Mouse (Mus musculus): ENCODE data around the gene Wnk4.
A peak's percentile ranks its signal among the peaks of the same experiment; 100 is the strongest.

The Wnk4 gene

GRCm38 (mm10) chr11:101238071-101238647 is 22.2 kb upstream of the Wnk4 start:
- DNase-seq (ENCODE audit: inconsistent age in 2 of 2, low spot score in 1 of 2): no peak

GRCm38 (mm10) chr11:101245071-101245470 is 15.3 kb upstream of the Wnk4 start:
- DNase-seq (ENCODE audit: inconsistent age in 2 of 2, low spot score in 1 of 2): no peak

GRCm38 (mm10) chr11:101245855-101246701 is 14.3 kb upstream of the Wnk4 start, which contains the start of gene Ramp2:
Gene Ramp2, plus strand, starts transcription at chr11:101246028.
- DNase-seq (ENCODE audit: inconsistent age in 2 of 2, low spot score in 1 of 2): peak; percentile 62 to 76

- no peak for DNase-seq (ENCODE audit: inconsistent age in 2 of 2, low spot score in 1 of 2)
Measured at GRCm38 (mm10) chr11:101246702-101247012, 13.7 kb upstream of the Wnk4 start.

DNA sequence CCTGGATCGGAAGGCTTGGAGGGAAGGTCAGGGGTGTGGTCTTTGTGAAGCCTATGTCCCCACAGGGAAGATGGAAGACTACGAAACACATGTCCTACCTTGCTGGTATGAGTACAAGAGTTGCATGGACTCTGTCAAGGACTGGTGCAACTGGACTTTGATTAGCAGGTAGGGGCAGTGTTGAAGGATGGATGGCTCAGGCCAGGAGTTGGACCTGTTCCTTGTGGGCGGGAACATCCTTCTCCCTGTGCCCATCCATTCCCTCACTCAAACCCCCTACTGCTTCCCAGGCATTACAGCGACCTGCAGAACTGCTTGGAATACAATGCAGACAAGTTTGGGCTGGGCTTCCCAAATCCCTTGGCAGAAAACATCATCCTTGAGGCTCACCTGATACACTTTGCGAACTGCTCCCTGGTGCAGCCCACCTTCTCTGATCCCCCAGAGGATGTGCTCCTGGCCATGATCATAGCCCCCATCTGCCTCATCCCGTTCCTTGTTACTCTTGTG is 12.8 kb upstream of the Wnk4 start:
- DNase-seq (ENCODE audit: inconsistent age in 2 of 2, low spot score in 1 of 2): no peak

DNA sequence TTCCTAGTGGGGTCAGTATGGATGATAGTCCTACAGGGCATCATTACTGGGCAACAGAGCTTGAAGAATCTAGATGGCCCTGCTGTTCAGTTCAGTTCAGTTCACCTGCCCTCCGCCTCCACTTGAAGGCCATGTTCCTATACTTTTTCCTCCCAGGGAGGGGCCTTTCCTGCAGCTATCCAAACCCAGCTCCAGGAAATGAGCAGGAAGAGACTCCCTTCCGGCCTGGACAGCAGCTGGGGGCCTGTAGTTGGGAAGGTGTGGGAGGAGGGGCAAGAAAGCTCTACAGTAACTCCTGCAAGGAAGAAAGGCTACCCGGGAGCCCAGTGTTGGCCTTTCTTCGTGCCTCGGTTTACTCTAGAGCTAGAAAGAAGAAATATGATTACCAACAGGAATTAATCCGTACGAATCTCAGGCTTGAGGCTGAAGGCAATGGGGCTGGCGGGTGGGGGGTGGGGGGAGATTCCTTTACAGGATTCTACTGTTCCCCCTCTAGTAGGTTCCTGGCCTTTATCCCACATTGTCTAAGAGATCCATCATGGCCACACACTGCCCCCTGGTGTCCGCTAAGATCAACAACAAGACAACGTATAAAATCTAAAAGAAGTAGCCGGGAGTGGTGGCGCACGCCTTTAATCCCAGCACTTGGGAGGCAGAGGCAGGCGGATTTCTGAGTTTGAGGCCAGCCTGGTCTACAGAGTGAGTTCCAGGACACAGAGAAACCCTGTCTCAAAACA is 11.9 kb upstream of the Wnk4 start:
- peak; percentile 63 to 85 for DNase-seq (ENCODE audit: inconsistent age in 2 of 2, low spot score in 1 of 2)

GRCm38 (mm10) chr11:101251031-101251430 is 9.3 kb upstream of the Wnk4 start:
- no peak for DNase-seq (ENCODE audit: inconsistent age in 2 of 2, low spot score in 1 of 2)

DNA sequence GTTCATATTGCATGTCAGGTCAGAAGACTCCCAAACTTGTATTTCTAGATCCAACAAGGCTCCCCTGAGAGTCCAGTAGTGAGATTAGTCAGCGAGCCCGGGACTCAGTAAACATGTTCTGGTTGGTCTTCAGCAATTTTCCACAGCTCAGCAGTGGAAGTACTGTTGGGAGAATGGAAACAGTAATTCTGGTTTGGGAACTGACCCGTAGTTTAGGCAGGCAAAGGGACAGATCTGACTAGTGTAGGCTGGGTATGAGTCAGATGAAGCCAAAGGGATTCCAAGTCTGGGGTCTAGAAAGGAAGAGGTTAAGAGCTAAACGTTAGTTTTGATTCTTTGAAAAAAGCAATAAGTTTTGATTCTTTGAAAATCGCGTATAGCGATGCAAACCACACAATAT is 7.4 kb upstream of the Wnk4 start:
- DNase-seq (ENCODE audit: inconsistent age in 2 of 2, low spot score in 1 of 2): peak in 1 of 2 experiments; percentile 64

- DNase-seq (ENCODE audit: inconsistent age in 2 of 2, low spot score in 1 of 2): peak; percentile 87 to 96
Measured at GRCm38 (mm10) chr11:101253613-101254389, 6.6 kb upstream of the Wnk4 start, which contains the start of gene Vps25. Gene Vps25, plus strand, starts transcription at chr11:101253707.

DNA sequence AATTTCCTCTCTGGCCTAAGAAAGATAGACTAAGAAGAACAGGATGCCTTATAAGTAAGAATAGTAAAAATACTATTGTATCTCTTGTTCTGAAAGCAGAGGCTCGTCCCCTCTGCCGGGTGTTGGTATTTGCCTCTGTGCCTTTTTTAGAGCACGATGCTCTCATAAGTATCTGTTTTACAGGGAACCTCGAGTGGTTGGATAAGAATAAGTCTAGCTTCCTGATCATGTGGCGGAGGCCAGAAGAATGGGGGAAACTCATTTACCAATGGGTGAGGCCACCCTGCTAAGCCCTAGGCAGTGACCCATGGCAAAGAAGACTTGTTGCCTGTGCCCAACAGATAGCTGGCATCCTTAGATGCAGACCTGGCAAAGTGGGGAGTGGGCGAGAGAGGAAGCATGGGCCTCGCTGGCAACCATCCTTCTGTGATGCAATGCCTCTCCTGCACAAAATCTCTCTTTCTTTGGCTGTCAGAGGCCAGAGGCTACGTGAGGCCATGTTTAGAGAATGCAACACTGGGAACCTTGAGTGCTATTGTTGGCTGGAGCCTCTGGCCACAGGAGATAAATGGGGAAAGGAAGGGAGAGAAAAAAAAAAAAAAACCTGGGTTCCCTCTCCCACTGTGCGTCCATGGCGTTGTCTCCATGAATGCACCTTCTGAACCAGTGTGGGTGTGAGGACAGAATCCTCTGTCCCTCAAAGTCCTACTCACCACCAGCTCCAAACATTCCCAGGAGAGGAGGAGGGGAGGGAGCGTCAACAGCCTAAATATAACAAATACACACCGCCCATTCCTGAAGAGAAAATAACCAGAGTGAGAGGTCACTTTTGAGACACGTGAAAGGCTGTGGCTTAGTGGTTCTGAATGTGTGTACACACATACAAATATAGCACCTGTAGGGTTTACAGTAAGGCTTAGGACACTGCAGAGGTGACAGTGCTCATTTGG is 4.3 kb upstream of the Wnk4 start:
- no peak for DNase-seq (ENCODE audit: inconsistent age in 2 of 2, low spot score in 1 of 2)

DNA sequence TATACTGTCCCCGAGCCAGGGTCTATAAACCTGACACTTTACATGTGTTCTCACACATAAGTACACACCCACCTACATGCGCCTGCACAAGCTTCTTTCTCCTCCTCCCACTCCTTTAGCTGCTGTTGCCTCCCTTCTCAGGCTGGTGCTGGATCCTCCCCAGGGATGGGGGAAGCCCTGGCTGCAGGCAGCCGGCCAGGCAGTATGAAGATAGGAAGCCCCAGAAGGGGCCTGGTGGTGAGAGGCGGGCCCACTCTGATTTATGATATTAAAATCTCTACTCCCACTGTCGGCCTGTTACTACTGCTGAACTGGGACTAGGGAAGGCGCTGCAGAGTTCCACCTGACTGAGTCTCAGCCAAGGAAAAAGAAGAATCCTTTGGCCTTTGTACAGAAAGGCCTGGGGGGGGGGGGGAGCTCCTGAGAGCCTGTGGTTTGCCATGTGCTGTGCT is 1.1 kb upstream of the Wnk4 start:
- no peak for DNase-seq (ENCODE audit: inconsistent age in 2 of 2, low spot score in 1 of 2)

- no peak for DNase-seq (ENCODE audit: inconsistent age in 2 of 2, low spot score in 1 of 2)
Measured at GRCm38 (mm10) chr11:101260826-101261380, 536 bp downstream of the Wnk4 start.

DNA sequence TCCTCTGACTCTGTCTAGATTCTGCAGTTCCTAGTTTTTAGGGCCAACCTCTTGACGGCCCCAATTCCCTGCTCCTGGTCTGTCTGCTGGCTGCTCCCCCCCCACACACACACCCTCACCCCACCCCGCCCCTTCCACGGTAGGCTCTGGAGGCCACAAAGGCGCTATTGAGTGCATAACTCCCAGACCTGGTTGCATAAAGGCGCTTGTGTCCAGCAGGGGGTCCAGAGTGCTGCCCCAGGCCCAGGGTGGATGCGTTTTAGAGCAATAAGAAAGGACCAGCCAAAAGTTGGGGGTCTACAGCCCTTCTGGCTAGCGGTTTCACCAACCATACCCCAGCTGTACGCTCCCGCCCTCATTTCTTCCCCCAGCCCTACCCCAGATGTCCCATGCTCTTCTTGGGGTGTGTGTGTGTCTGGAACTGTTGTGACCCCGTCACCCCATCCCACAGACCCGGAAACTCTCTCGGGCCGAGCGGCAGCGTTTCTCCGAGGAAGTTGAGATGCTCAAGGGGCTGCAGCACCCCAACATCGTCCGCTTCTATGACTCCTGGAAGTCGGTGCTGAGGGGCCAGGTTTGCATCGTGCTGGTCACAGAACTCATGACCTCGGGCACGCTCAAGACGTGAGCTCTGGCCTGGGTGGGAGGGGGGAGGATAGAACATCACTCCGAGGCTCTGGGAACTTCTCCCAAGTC is 2.1 kb downstream of the Wnk4 start:
- no peak for DNase-seq (ENCODE audit: inconsistent age in 2 of 2, low spot score in 1 of 2)

DNA sequence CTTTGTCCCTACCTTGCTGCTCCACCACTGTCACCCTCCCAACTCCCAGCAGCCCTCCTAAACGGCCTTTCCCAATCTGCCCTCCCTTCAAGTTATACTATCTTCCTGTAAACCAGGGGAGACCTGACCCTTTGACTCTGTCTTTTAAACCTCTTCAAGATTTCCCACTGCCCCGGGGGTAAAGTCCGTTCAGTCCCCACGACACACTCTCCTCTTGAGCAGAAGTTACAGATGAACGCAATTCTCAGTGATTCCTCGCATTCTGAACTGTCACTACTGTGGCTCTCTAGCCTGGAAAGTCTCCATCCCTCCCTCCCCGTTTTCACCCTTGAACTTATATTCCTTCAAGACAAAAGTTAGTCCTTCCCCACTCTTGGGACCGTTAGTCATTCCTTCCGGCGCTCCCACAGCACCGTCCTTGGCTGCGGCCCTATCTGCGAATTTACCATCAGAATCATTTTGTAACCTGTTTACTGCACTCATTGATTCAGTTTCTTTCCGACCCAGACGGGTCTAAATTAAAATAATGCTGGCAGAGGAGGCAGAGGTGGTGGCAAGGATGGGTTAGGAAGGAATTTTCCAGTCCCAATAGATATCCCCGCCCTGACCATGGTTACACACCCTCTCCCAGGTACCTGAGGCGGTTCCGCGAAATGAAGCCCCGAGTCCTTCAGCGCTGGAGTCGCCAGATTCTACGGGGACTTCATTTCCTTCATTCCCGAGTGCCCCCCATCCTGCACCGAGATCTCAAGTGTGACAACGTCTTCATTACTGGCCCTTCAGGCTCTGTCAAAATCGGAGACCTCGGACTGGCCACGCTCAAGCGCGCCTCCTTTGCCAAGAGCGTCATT is 3.0 kb downstream of the Wnk4 start:
- peak in 1 of 2 experiments; percentile 70 for DNase-seq (ENCODE audit: inconsistent age in 2 of 2, low spot score in 1 of 2)

GRCm38 (mm10) chr11:101263989-101264280 is 3.6 kb downstream of the Wnk4 start:
- DNase-seq (ENCODE audit: inconsistent age in 2 of 2, low spot score in 1 of 2): no peak

DNA sequence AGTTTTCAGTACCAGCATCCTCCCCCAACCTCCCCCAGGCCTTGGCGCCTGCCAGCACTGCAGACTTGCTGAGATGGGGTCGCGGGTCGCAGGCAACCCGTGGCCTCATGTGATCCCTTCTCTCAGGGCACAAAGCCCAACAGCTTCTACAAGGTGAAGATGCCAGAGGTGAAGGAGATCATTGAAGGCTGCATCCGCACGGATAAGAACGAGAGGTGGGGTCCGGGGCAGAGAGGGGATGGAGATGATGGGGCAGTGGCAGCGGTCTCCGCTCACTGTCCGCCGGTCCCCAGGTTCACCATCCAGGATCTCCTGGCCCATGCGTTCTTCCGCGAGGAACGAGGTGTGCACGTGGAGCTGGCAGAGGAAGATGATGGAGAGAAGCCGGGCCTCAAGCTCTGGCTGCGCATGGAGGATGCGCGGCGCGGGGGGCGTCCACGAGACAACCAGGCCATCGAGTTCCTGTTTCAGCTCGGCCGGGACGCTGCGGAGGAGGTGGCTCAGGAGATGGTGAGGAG is 4.6 kb downstream of the Wnk4 start:
- DNase-seq (ENCODE audit: inconsistent age in 2 of 2, low spot score in 1 of 2): no peak

DNA sequence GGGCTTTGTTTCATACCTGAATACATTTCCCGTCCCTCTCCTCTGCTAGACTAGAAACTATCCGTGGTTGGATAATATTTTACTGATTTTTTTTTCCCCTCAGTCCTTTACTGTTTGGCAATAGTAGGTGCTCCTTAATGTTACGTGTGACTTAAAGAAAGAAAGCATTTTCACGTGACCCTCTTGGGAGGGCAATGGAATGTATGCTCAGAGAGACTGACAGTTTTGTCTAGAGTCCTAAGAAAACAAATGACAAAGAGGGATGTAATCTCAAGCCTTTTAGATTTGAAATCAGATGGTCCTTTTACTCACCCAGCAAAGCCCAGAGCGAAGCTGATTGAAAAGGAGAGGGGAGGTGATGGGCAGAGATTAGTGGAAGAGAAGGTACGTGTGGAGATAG is 5.5 kb downstream of the Wnk4 start:
- DNase-seq (ENCODE audit: inconsistent age in 2 of 2, low spot score in 1 of 2): no peak

GRCm38 (mm10) chr11:101269577-101270116 is 9.3 kb downstream of the Wnk4 start:
- DNase-seq (ENCODE audit: inconsistent age in 2 of 2, low spot score in 1 of 2): no peak
